Mouse (Mus musculus) MEL (cell line): ENCODE measurements around the gene Pikfyve. TPM values are rescaled to one million over a fixed set of nuclear protein-coding genes. Genes with fewer than 3 reads are reported as not detected.

ENCODE experiments used
- DNase-seq: peaks from one replicate; pipeline ENCODE4 v3.0.0; 2011; ENCODE audit warnings: low read depth, low spot score
- H3K27ac ChIP-seq: 2 replicates; pipeline ENCODE4 v1.5.1; 2012; ENCODE audit warnings: low read depth, mild to moderate bottlenecking, control low read depth, low read length, moderate library complexity; ENCODE audit not compliant: control insufficient read depth
- H3K27me3 ChIP-seq, 2 experiments: fragments of 150-350 bp in 1 of 2; sonication (generic) in 1 of 2; 2 replicates each; pipeline ENCODE4 v1.6.1; 2012; ENCODE audit warnings: low read length in 2 of 2, mild to moderate bottlenecking in 2 of 2, improper control_type of control experiment in 1 of 2, moderate library complexity in 1 of 2; ENCODE audit not compliant: insufficient read depth in 2 of 2, control insufficient read depth in 1 of 2
- H3K36me3 ChIP-seq, 2 experiments: 2 replicates each; pipeline ENCODE4 v1.6.1; 2012 to 2014; ENCODE audit warnings: low read length in 2 of 2, improper control_type of control experiment in 1 of 2, inconsistent platforms in 1 of 2, mild to moderate bottlenecking in 1 of 2; ENCODE audit not compliant: insufficient read depth in 2 of 2, control insufficient read depth in 1 of 2
- H3K4me1 ChIP-seq, 2 experiments: fragments of 150-350 bp in 1 of 2; sonication (generic) in 1 of 2; 2 replicates each; pipeline ENCODE4 v1.6.1; 2012; ENCODE audit warnings: low read length in 2 of 2, improper control_type of control experiment in 1 of 2, mild to moderate bottlenecking in 1 of 2; ENCODE audit not compliant: insufficient read depth in 2 of 2, control insufficient read depth in 1 of 2
- H3K4me3 ChIP-seq, 2 experiments: fragments of 150-350 bp in 1 of 2; sonication (generic) in 1 of 2; 2 replicates each; pipeline ENCODE4 v1.5.1; 2012; ENCODE audit warnings: low read depth in 2 of 2, low read length in 2 of 2, mild to moderate bottlenecking in 2 of 2, moderate library complexity in 2 of 2, control low read depth in 1 of 2, improper control_type of control experiment in 1 of 2; ENCODE audit not compliant: control insufficient read depth in 1 of 2, insufficient read depth in 1 of 2
- H3K79me2 ChIP-seq: 2 replicates; pipeline ENCODE4 v1.6.1; 2012; ENCODE audit warnings: mild to moderate bottlenecking, low read length, moderate library complexity; ENCODE audit not compliant: control insufficient read depth, poor library complexity, insufficient read depth
- H3K9ac ChIP-seq: 2 replicates; pipeline ENCODE4 v1.6.1; 2012; ENCODE audit warnings: low read depth, mild to moderate bottlenecking, control low read depth, low read length, moderate library complexity; ENCODE audit not compliant: control insufficient read depth, poor library complexity, severe bottlenecking
- H3K9me3 ChIP-seq: fragments of 150-350 bp; sonication (generic); replicated peaks from 2 replicates; pipeline ENCODE4 v1.6.1; 2012; ENCODE audit warnings: mild to moderate bottlenecking, low read length, improper control_type of control experiment, moderate library complexity; ENCODE audit not compliant: insufficient read depth
- BHLHE40 ChIP-seq: IDR thresholded peaks from 2 replicates; pipeline ENCODE4 v1.6.1; 2012; ENCODE audit warnings: low read depth, mild to moderate bottlenecking, inconsistent platforms, low read length, improper control_type of control experiment, borderline replicate concordance
- CHD1 ChIP-seq: IDR thresholded peaks from 2 replicates; pipeline ENCODE4 v1.6.1; 2012; ENCODE audit warnings: low read depth, mild to moderate bottlenecking, inconsistent platforms, low read length, improper control_type of control experiment
- E2F4 ChIP-seq: IDR thresholded peaks from 2 replicates; pipeline ENCODE4 v1.6.1; 2011; ENCODE audit warnings: low read depth, low read length, improper control_type of control experiment, borderline replicate concordance
- MYB ChIP-seq: IDR thresholded peaks from 2 replicates; pipeline ENCODE4 v1.6.1; 2011; ENCODE audit warnings: mild to moderate bottlenecking, low read depth, low read length, improper control_type of control experiment
- NELFE ChIP-seq: IDR thresholded peaks from 2 replicates; pipeline ENCODE4 v1.6.1; 2011; ENCODE audit warnings: low read depth, low read length, improper control_type of control experiment
- NRF1 ChIP-seq: IDR thresholded peaks from 2 replicates; pipeline ENCODE4 v1.6.1; 2014; ENCODE audit warnings: low read depth, mild to moderate bottlenecking, inconsistent platforms, low read length, improper control_type of control experiment, moderate library complexity; ENCODE audit not compliant: poor library complexity, insufficient read depth, severe bottlenecking
- POLR2AphosphoS5 ChIP-seq: IDR thresholded peaks from 2 replicates; pipeline ENCODE4 v1.6.1; 2012; ENCODE audit warnings: low read depth, borderline replicate concordance, mild to moderate bottlenecking, inconsistent platforms, low read length, moderate library complexity, mixed read lengths
- RCOR1 ChIP-seq: IDR thresholded peaks from 2 replicates; pipeline ENCODE4 v1.6.1; 2012; ENCODE audit warnings: low read depth, mild to moderate bottlenecking, inconsistent platforms, low read length, improper control_type of control experiment
- SMC3 ChIP-seq: IDR thresholded peaks from 2 replicates; pipeline ENCODE4 v1.6.1; 2011; ENCODE audit warnings: low read depth, low read length, improper control_type of control experiment
- USF2 ChIP-seq, 2 experiments: IDR thresholded peaks; 2 replicates each; pipeline ENCODE4 v1.6.1; 2011 to 2012; ENCODE audit warnings: improper control_type of control experiment in 2 of 2, low read length in 2 of 2, borderline replicate concordance in 1 of 2, inconsistent platforms in 1 of 2, low read depth in 1 of 2, mild to moderate bottlenecking in 1 of 2; ENCODE audit not compliant: insufficient read depth in 1 of 2
- polyA plus RNA-seq, 2 experiments: library from polyadenylated mRNA; stranded (reverse) in 1 of 2; unstranded in 1 of 2; fragments of >175 nt in 1 of 2; fragments of >200 nt in 1 of 2; gene quantifications; 2 replicates each; pipeline versions ENCODE4 v1.2.1 to v1.2.4; 2012; ENCODE audit warnings: low replicate concordance in 2 of 2, low read depth in 1 of 2; ENCODE audit not compliant: insufficient read length in 2 of 2, insufficient read depth in 1 of 2, missing spikeins in 1 of 2
- total RNA-seq: library from RNA; depleted of rRNA; stranded (reverse); fragments of 300-350 nt; gene quantifications from 2 replicates; pipeline ENCODE4 v1.2.3, GENCODE M21; 2012; rRNA removed

The Pikfyve gene
- total and polyA plus RNA-seq, 3 experiments, result 11.5 to 13.3 TPM; not detected in 1

DNA sequence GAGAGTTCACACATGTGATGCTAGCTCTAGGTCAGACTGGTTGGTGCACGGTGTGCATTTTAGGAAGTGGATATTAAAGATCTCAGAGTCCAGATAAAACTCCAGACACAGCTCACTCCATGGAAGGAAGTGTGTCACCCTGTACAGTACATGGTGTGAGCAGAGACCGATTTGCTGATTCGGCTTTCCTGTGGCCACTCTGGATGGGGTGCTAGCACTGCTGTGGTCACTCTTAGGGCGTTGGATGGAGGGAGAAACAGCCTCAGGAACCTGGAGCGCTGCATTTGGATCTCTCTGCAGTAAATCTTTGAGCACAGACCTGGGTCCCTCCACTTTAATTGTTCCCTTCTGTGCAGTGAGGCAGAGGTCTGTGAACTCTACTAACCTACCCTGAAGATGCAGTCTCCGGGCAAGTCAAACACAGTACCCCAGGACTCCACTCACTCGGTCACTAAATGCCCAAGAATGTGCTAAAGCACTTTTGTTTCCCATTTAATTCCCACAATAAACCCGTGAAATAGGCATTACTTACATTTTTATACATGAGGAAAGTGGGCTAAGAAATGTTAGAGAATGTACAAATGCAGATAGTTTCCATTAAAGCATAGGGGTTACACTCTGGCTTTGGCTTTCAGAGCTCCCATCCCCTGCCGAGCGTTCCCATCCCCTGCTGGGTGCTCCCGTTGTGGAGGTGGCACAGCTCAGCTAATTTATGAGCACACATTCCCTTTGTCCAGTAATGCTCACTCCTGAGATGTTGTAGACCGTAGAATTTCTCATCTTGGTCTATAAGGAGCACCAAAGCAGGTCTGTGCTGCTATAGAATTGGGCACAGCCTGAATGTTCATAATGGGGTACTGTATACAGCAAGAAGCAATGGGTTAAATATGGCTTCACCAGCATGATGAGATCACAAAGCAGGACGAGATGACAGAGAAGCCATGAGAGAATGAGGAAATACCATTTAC is 127.9 kb downstream of the Pikfyve start:
- no peaks in the 10 kb centered on the region for H3K36me3 ChIP-seq
- TF ChIP-seq NELFE (no peak), USF2 (IDR thresholded peaks at IDR 0.05; ENCODE audit: borderline replicate concordance in 1 of 2, insufficient read depth in 1 of 2, low read depth in 1 of 2, low read length in 2 of 2) (no peak), E2F4 (no peak), CHD1 (no peak), BHLHE40 (no peak)
- no peak overlapping the region for H3K27ac ChIP-seq
- no peaks in the 10 kb centered on the region for H3K9me3 ChIP-seq
- H3K27me3 ChIP-seq, result peaks cover 2 to 6% of the 10 kb centered on the region in 2 experiments
- H3K79me2 ChIP-seq, result no peaks in the 10 kb centered on the region
- H3K4me1 ChIP-seq, result no peaks in the 10 kb centered on the region
- no peak for DNase-seq
- H3K4me3 ChIP-seq, result no peak overlapping the region
- no peak overlapping the region for H3K9ac ChIP-seq

DNA sequence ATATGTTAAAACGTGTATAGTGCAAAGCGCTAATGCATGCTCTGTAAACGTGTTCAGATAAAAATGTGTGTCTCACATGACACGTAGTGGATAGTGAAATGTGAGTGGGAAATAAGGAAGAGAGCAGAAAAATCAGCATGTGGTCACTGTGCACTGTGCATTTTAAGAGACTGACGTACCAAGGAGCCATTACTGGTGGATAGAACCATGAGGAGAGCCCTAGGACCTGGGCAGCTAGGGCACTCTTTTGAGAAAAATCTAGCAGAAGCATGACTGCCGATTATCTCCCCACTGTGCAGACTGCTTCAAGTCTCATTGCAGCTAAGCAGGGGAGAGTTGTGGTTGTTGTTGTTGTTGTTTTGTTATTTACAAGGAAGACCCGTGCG is 128.5 kb downstream of the Pikfyve start:
- peaks cover 2 to 6% of the 10 kb centered on the region in 2 experiments for H3K27me3 ChIP-seq
- no peak overlapping the region for H3K27ac ChIP-seq
- TF ChIP-seq NRF1 (no peak), RCOR1 (no peak), SMC3 (no peak), MYB (no peak), POLR2AphosphoS5 (no peak)
- no peak overlapping the region for H3K4me3 ChIP-seq
- H3K4me1 ChIP-seq, result no peaks in the 10 kb centered on the region
- no peaks in the 10 kb centered on the region for H3K36me3 ChIP-seq
- H3K9ac ChIP-seq, result no peak overlapping the region
- DNase-seq, result no peak
- no peaks in the 10 kb centered on the region for H3K9me3 ChIP-seq
- no peaks in the 10 kb centered on the region for H3K79me2 ChIP-seq

Other genes starting within 250 kb of the Pikfyve start
- 1.7 and 1.8 TPM in 2 replicates for gene Plekhm3, start 229.9 kb upstream of the Pikfyve start, total RNA-seq
- gene Plekhm3, start 229.9 kb upstream of the Pikfyve start, polyA plus RNA-seq, result 1 to 10 TPM in 1 of 2 experiments, not detected in 1; 2.0 TPM
- gene Akr1cl, start 153.9 kb upstream of the Pikfyve start, total RNA-seq, result not detected in 2 replicates
- not detected for gene Akr1cl, start 153.9 kb upstream of the Pikfyve start, polyA plus RNA-seq
- not detected in 2 replicates for gene Cryge, start 135.5 kb upstream of the Pikfyve start, total RNA-seq
- gene Cryge, start 135.5 kb upstream of the Pikfyve start, polyA plus RNA-seq, result not detected
- gene Crygd, start 123.2 kb upstream of the Pikfyve start, total RNA-seq, result not detected in 2 replicates
- not detected for gene Crygd, start 123.2 kb upstream of the Pikfyve start, polyA plus RNA-seq
- not detected in 2 replicates for gene Crygc, start 113.0 kb upstream of the Pikfyve start, total RNA-seq
- not detected for gene Crygc, start 113.0 kb upstream of the Pikfyve start, polyA plus RNA-seq
- gene Crygb, start 104.4 kb upstream of the Pikfyve start, total RNA-seq, result not detected in 2 replicates
- gene Crygb, start 104.4 kb upstream of the Pikfyve start, polyA plus RNA-seq, result not detected
- gene Cryga, start 83.3 kb upstream of the Pikfyve start, total RNA-seq, result not detected in 2 replicates
- not detected for gene Cryga, start 83.3 kb upstream of the Pikfyve start, polyA plus RNA-seq
- not detected in 2 replicates for gene Gm28845, start 67.1 kb upstream of the Pikfyve start, total RNA-seq
- gene Gm28845, start 67.1 kb upstream of the Pikfyve start, polyA plus RNA-seq, result not detected
- not detected in 2 replicates for gene D630023F18Rik, start 63.5 kb upstream of the Pikfyve start, total RNA-seq
- gene D630023F18Rik, start 63.5 kb upstream of the Pikfyve start, polyA plus RNA-seq, result not detected
- gene Idh1, start 183 bp upstream of the Pikfyve start, total RNA-seq, result 19.3 and 26.8 TPM in 2 replicates
- 10 to 100 TPM in 1 of 2 experiments, not detected in 1; 26.7 TPM for gene Idh1, start 183 bp upstream of the Pikfyve start, polyA plus RNA-seq
- not detected in 2 replicates for gene Pth2r, start 95.4 kb downstream of the Pikfyve start, total RNA-seq
- gene Pth2r, start 95.4 kb downstream of the Pikfyve start, polyA plus RNA-seq, result not detected